Mouse (Mus musculus) brain, embryonic 14.5 days (tissue): Measurements from ENCODE around the gene Cacng7.

Source experiments
- CTCF ChIP-seq: fragments of 200-500 bp; IDR thresholded peaks from 2 replicates; pipeline ENCODE4 v1.5.1; 2012; ENCODE audit warnings: inconsistent platforms, mild to moderate bottlenecking, moderate library complexity, borderline replicate concordance; ENCODE audit not compliant: insufficient read depth, insufficient read length; ENCODE audit errors: extremely low read depth
- POLR2A ChIP-seq: fragments of 200-500 bp; IDR thresholded peaks from 2 replicates; pipeline ENCODE4 v1.6.1; 2012; ENCODE audit warnings: mild to moderate bottlenecking, inconsistent platforms, borderline replicate concordance; ENCODE audit not compliant: poor library complexity, insufficient read depth, insufficient read length, severe bottlenecking; ENCODE audit errors: extremely low read depth

DNA sequence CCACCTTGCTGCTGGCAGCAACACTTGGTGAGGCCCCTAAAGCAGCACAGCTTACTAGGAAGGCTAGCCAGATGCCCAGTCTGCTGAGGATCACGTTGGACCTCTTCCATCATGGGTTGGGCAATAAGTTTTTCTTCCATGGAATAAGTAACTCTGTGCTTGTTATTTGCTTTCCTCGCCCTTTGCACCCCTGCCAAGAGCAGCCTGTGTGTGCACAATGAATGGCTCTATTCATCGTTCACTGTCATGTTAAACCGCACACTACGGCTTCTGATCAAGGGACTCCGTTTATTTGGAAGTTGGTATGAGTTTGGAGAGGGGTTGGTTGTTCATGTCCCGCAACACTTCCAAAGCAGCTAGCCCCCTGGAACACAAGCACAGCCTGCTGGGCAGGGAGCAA is 45.6 kb upstream of the Cacng7 start:
- TF ChIP-seq POLR2A (no peak), CTCF (no peak)
